Mouse (Mus musculus): ENCODE results near the gene Dusp11. TPM values are rescaled to one million over a fixed set of nuclear protein-coding genes. Genes with fewer than 3 reads are reported as not detected.
"Not testable (repeated sequence)": the region's sequence is repeated elsewhere in the genome, so short reads cannot be mapped to it uniquely, and the experiment has no call there.

Dusp11 gene
- polyA plus RNA-seq, 1 experiment: 103 TPM

DNA sequence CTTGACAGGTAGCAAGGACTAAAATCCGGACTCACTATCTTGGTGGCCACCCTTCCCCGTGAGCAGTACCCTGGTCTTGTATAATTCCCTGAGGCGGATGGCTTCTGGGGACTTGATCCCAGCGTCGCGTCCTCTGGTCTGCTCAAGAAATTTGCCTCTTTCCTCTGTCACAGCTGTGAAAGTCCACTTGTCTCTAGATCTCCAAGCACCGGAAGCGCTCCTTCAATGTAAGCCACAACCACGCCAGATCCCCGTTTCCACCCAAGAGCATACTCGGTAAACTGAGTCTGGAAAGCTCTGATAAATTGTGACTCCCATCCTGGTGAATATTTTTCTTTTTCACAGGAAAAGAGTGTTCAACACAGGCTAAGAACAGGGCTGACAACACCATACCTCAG, 46.3 kb downstream of the Dusp11 start:
- Histone ChIP-seq H3K36me3 (ENCODE audit: control insufficient read depth, insufficient read depth, low read length, poor library complexity, severe bottlenecking) (no peaks in the 10 kb centered on the region), H3K27ac (ENCODE audit: insufficient read depth, low read length) (no peak overlapping the region), H3K27me3 (ENCODE audit: control insufficient read depth, insufficient read depth, low read length, poor library complexity, severe bottlenecking) (no peaks in the 10 kb centered on the region), H3K9ac (ENCODE audit: low read depth, poor library complexity, severe bottlenecking) (peak overlapping the region; percentile 52), H3K4me3 (ENCODE audit: low read depth, low read length) (peak overlapping the region; percentile 90), H3K4me1 (ENCODE audit: control insufficient read depth, insufficient read depth, low read length) (no peaks in the 10 kb centered on the region), H3K9me3 (replicated peaks; ENCODE audit: control insufficient read depth, insufficient read depth, low read length, poor library complexity, severe bottlenecking) (no peaks in the 10 kb centered on the region)
- no peak for TF ChIP-seq POLR2A (IDR thresholded peaks at IDR 0.05; ENCODE audit: insufficient read depth, low read length)
- TF ChIP-seq EP300 (IDR thresholded peaks at IDR 0.05; ENCODE audit: insufficient read depth, low read depth, low read length): no peak
- TF ChIP-seq CTCF (IDR thresholded peaks at IDR 0.05; ENCODE audit: low read depth, low read length): no peak

DNA sequence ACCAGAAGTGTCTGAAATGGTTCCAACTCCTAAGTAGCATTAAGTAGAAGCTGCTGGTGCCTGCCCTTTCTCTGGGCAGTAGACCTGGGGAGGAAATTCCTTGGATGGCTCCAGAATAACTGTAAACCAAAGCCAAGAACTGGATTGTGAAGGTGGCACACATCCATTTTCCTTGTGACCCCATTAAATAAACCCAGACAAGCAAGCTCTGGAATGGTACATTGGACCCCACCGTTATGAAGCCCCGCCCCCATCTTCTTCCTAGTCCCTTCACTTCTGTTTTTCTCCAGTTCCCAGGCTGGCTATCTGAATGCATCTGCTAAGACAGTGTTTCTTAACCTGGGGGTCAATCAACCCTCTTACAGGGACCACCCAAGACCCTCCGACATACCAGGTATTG, 49.9 kb downstream of the Dusp11 start, which contains the start of gene Tprkb:
Gene Tprkb, plus strand, starts transcription at position 279 of the 400 bp plus-strand sequence.
- H3K36me3 ChIP-seq (ENCODE audit: control insufficient read depth, insufficient read depth, low read length, poor library complexity, severe bottlenecking): no peaks in the 10 kb centered on the region
- no peaks in the 10 kb centered on the region for H3K9me3 ChIP-seq (replicated peaks; ENCODE audit: control insufficient read depth, insufficient read depth, low read length, poor library complexity, severe bottlenecking)
- TF ChIP-seq POLR2A (IDR thresholded peaks at IDR 0.05; ENCODE audit: insufficient read depth, low read length) (no peak), CTCF (IDR thresholded peaks at IDR 0.05; ENCODE audit: low read depth, low read length) (no peak)
- H3K9ac ChIP-seq (ENCODE audit: low read depth, poor library complexity, severe bottlenecking): no peak within 1 kb of the TSS
- no peak within 1 kb of the TSS for H3K27ac ChIP-seq (ENCODE audit: insufficient read depth, low read length)
- no peak within 1 kb of the TSS for H3K4me3 ChIP-seq (ENCODE audit: low read depth, low read length)
- H3K27me3 ChIP-seq (ENCODE audit: control insufficient read depth, insufficient read depth, low read length, poor library complexity, severe bottlenecking): no peaks in the 10 kb centered on the region
- H3K4me1 ChIP-seq (ENCODE audit: control insufficient read depth, insufficient read depth, low read length): no peaks in the 10 kb centered on the region

DNA sequence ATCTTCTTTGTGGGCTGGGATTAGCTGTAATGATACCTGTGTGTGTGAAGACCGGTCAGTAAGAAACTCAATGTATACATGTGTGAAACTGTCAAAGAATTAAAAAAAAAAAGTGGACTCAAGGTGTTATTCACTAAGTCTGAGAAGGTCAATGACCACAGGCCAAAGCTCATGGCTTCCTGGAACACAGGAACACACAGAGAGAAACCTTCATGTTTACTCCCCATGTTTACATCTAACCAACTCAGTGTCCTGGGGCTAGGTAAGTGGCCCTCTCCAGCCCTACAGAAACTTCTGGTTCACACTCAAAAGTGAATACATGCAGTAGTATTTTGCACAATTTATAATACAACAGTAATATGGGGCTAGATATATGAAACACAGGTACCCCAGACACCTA, 51.8 kb downstream of the Dusp11 start:
- Histone ChIP-seq H3K4me3 (ENCODE audit: low read depth, low read length) (no peak overlapping the region), H3K4me1 (ENCODE audit: control insufficient read depth, insufficient read depth, low read length) (no peaks in the 10 kb centered on the region), H3K27ac (ENCODE audit: insufficient read depth, low read length) (no peak overlapping the region), H3K9me3 (replicated peaks; ENCODE audit: control insufficient read depth, insufficient read depth, low read length, poor library complexity, severe bottlenecking) (no peaks in the 10 kb centered on the region), H3K36me3 (ENCODE audit: control insufficient read depth, insufficient read depth, low read length, poor library complexity, severe bottlenecking) (no peaks in the 10 kb centered on the region), H3K9ac (ENCODE audit: low read depth, poor library complexity, severe bottlenecking) (no peak overlapping the region), H3K27me3 (ENCODE audit: control insufficient read depth, insufficient read depth, low read length, poor library complexity, severe bottlenecking) (no peaks in the 10 kb centered on the region)
- TF ChIP-seq POLR2A (IDR thresholded peaks at IDR 0.05; ENCODE audit: insufficient read depth, low read length): no peak
- no peak for TF ChIP-seq EP300 (IDR thresholded peaks at IDR 0.05; ENCODE audit: insufficient read depth, low read depth, low read length)
- no peak for TF ChIP-seq CTCF (IDR thresholded peaks at IDR 0.05; ENCODE audit: low read depth, low read length)

DNA sequence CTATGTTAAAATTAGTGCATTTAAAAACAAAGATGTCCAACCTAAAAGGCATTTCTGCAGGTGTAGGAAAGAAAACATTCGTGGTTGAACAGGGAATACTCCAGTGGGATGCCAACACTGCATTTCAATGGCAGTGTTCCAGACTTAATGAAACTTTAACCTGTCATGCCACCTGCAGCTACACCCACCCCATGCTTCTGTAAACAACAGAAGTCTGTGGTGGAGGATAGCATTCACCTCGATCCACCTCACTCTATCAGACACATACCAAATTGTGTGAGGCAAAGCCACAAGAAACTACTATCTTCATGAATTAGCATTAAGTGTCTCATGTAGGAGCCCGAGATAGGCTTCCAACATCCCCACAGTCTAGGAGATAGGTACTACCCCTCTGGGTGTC, 53.1 kb downstream of the Dusp11 start:
- Histone ChIP-seq H3K27ac (ENCODE audit: insufficient read depth, low read length) (no peak overlapping the region), H3K27me3 (ENCODE audit: control insufficient read depth, insufficient read depth, low read length, poor library complexity, severe bottlenecking) (no peaks in the 10 kb centered on the region), H3K4me3 (ENCODE audit: low read depth, low read length) (no peak overlapping the region), H3K4me1 (ENCODE audit: control insufficient read depth, insufficient read depth, low read length) (no peaks in the 10 kb centered on the region), H3K9ac (ENCODE audit: low read depth, poor library complexity, severe bottlenecking) (no peak overlapping the region), H3K36me3 (ENCODE audit: control insufficient read depth, insufficient read depth, low read length, poor library complexity, severe bottlenecking) (no peaks in the 10 kb centered on the region), H3K9me3 (replicated peaks; ENCODE audit: control insufficient read depth, insufficient read depth, low read length, poor library complexity, severe bottlenecking) (no peaks in the 10 kb centered on the region)
- TF ChIP-seq EP300 (IDR thresholded peaks at IDR 0.05; ENCODE audit: insufficient read depth, low read depth, low read length) (no peak), POLR2A (IDR thresholded peaks at IDR 0.05; ENCODE audit: insufficient read depth, low read length) (no peak), CTCF (IDR thresholded peaks at IDR 0.05; ENCODE audit: low read depth, low read length) (no peak)

DNA sequence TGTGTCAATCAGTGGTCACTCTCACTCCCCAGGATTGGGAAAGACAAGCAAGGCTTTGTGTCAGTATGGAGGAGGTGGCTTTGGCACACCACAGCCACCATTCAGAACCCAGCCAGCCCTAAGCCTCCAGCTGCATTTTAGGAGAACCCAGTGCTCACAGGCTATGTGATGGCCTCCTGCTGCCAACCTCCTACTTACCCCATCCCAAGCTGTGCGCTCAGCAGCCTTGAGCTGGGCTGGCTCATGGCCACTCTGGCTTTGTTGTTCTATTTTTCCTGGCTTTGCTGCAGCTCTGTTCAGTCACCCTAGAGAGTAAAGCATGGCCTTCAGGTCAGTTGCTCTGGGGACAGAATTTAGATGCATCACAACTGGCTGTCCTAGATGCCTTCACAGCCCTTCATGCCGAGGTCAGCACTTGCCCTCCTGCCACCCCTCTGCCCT, 54.5 kb downstream of the Dusp11 start:
- H3K27me3 ChIP-seq (ENCODE audit: control insufficient read depth, insufficient read depth, low read length, poor library complexity, severe bottlenecking); H3K4me1 ChIP-seq (ENCODE audit: control insufficient read depth, insufficient read depth, low read length); H3K4me3 ChIP-seq (ENCODE audit: low read depth, low read length); H3K36me3 ChIP-seq (ENCODE audit: control insufficient read depth, insufficient read depth, low read length, poor library complexity, severe bottlenecking); H3K9me3 ChIP-seq (replicated peaks; ENCODE audit: control insufficient read depth, insufficient read depth, low read length, poor library complexity, severe bottlenecking); H3K27ac ChIP-seq (ENCODE audit: insufficient read depth, low read length); H3K9ac ChIP-seq (ENCODE audit: low read depth, poor library complexity, severe bottlenecking): not testable (repeated sequence)

DNA sequence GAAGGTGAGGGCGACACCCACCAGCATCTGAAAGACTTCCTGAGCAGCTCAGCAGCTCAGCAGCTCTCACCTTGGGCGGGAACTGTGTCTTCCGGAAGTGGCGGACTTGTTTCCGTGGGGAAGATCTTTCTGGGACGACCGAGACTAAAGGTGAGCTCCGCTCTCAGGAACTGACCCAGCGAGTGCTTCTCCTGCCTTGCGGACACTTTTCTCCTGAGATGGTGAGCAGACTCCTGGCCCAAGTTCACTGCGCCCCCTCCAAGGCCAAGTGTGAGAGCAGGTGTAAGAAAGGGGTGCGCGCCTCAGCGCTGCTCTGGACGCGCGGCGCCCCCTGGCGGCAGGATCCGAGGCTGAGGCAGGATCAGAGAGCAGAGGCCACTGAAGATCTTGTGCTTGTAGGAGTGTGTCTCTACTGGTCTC, 56.8 kb downstream of the Dusp11 start, which contains the start of gene Nat8f4:
Gene Nat8f4, minus strand, starts transcription at position 243 of the 420 bp plus-strand sequence.
- peak; percentile 70 for TF ChIP-seq CTCF (IDR thresholded peaks at IDR 0.05; ENCODE audit: low read depth, low read length)
- H3K27me3 ChIP-seq (ENCODE audit: control insufficient read depth, insufficient read depth, low read length, poor library complexity, severe bottlenecking); H3K27ac ChIP-seq (ENCODE audit: insufficient read depth, low read length); H3K4me1 ChIP-seq (ENCODE audit: control insufficient read depth, insufficient read depth, low read length); H3K9me3 ChIP-seq (replicated peaks; ENCODE audit: control insufficient read depth, insufficient read depth, low read length, poor library complexity, severe bottlenecking); H3K9ac ChIP-seq (ENCODE audit: low read depth, poor library complexity, severe bottlenecking); H3K36me3 ChIP-seq (ENCODE audit: control insufficient read depth, insufficient read depth, low read length, poor library complexity, severe bottlenecking): not testable (repeated sequence)
- H3K4me3 ChIP-seq (ENCODE audit: low read depth, low read length): peak within 1 kb of the TSS; percentile 24

All from ES-Bruce4 (cell line).